Mouse (Mus musculus) G1E (cell line): ENCODE measurements at regions not wholly inside any gene's neighbourhood (a gene's known extent, or its start where the extent isn't known, plus 50 kb on each side); places are given as distances from the start of the nearest gene placed in this dataset.

Experiments used
- ATAC-seq: 2 replicates; pipeline ENCODE4 v1.8.0; 2016; ENCODE audit warnings: mild to moderate bottlenecking; ENCODE audit not compliant: insufficient number of reproducible peaks, poor library complexity, low FRiP score, severe bottlenecking; ENCODE audit errors: extremely low read depth
- DNase-seq: peaks from one replicate; pipeline ENCODE4 v3.0.0; 2012; ENCODE audit warnings: low spot score
- H3K27me3 ChIP-seq: 2 replicates; pipeline ENCODE4 v1.6.1; 2012; ENCODE audit warnings: mild to moderate bottlenecking, low read length, inconsistent platforms; ENCODE audit not compliant: insufficient read depth
- H3K36me3 ChIP-seq: replicated peaks from 2 replicates; pipeline ENCODE3; 2012; ENCODE audit warnings: mild to moderate bottlenecking, inconsistent platforms
- H3K4me1 ChIP-seq: 2 replicates; pipeline ENCODE4 v1.6.1; 2012; ENCODE audit warnings: low read depth, low read length, inconsistent platforms, mixed read lengths; ENCODE audit not compliant: insufficient read depth
- H3K4me3 ChIP-seq: 2 replicates; pipeline ENCODE4 v1.5.1; 2012; ENCODE audit warnings: low read depth, mild to moderate bottlenecking, inconsistent platforms, low read length, moderate library complexity, mixed read lengths
- H3K9me3 ChIP-seq: replicated peaks from 2 replicates; pipeline ENCODE4 v1.6.1; 2012; ENCODE audit warnings: inconsistent platforms
- CTCF ChIP-seq: IDR thresholded peaks from 2 replicates; pipeline ENCODE4 v1.5.1; 2012; ENCODE audit warnings: low read depth, low read length, inconsistent platforms, mixed read lengths
- GATA1 ChIP-seq: IDR thresholded peaks from 2 replicates; pipeline ENCODE4 v1.6.1; 2012; ENCODE audit warnings: borderline replicate concordance, low read length, inconsistent platforms, mixed read lengths
- GATA2 ChIP-seq: IDR thresholded peaks from 2 replicates; pipeline ENCODE4 v1.6.1; 2012; ENCODE audit warnings: low read depth, low read length, inconsistent platforms, borderline replicate concordance
- POLR2AphosphoS5 ChIP-seq: IDR thresholded peaks from 2 replicates; pipeline ENCODE4 v1.6.1; 2012; ENCODE audit warnings: low read depth, low read length, inconsistent platforms; ENCODE audit not compliant: insufficient replicate concordance
- TAL1 ChIP-seq: conservative IDR thresholded peaks from 2 replicates; pipeline ENCODE4 v1.6.1; 2012; ENCODE audit warnings: low read depth, low read length, inconsistent platforms, mixed read lengths

GRCm38 (mm10) chr8:24352322-24352721 is 373.3 kb downstream of the Adam3 start:
- no peak for TF ChIP-seq GATA1
- no peak for TF ChIP-seq CTCF
- no peak for TF ChIP-seq POLR2AphosphoS5
- Histone ChIP-seq H3K4me1 (no peaks in the 10 kb centered on the region), H3K27me3 (no peaks in the 10 kb centered on the region), H3K36me3 (no peaks in the 10 kb centered on the region), H3K4me3 (no peak overlapping the region), H3K9me3 (peaks cover 23% of the 10 kb centered on the region)
- DNase-seq (no peak), ATAC-seq (no peak)

DNA sequence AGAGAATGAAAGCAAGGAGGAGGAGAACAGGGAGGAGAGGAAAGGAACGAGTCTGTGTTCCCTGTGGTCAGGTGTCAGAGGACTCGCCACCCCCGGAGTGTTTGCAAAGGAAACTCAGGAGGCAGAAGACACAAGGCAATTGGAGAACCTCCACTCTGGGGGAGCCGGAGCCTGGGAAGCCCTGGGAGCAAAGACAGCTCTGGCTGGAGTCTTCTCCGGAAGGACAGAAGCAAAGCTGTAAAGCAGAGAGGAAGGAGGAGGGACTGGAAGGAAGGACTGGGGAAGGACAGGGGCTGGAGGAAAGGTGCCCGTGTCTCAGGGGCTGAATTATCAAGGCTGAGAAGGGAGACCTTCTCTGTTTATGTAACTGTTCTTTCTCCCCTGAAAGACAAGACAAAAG is 373.9 kb downstream of the Adam3 start:
- H3K4me1 ChIP-seq = no peaks in the 10 kb centered on the region
- H3K9me3 ChIP-seq = peaks cover 25% of the 10 kb centered on the region
- H3K27me3 ChIP-seq = no peaks in the 10 kb centered on the region
- DNase-seq = no peak
- no peak for ATAC-seq
- no peaks in the 10 kb centered on the region for H3K36me3 ChIP-seq
- no peak overlapping the region for H3K4me3 ChIP-seq
- TF ChIP-seq CTCF = no peak
- TF ChIP-seq TAL1 = no peak
- no peak for TF ChIP-seq POLR2AphosphoS5
- TF ChIP-seq GATA2 = no peak
- TF ChIP-seq GATA1 = no peak

GRCm38 (mm10) chr8:24346390-24347113 is 379.1 kb downstream of the Adam3 start:
- DNase-seq (no peak), ATAC-seq (no peak)
- no peaks in the 10 kb centered on the region for H3K36me3 ChIP-seq
- no peak for TF ChIP-seq GATA1
- TF ChIP-seq CTCF = no peak
- TF ChIP-seq TAL1 = no peak
- TF ChIP-seq GATA2 = no peak
- TF ChIP-seq POLR2AphosphoS5 = no peak
- H3K4me3 ChIP-seq = no peak overlapping the region
- H3K27me3 ChIP-seq = no peaks in the 10 kb centered on the region
- no peaks in the 10 kb centered on the region for H3K4me1 ChIP-seq
- peaks cover 11% of the 10 kb centered on the region for H3K9me3 ChIP-seq

GRCm38 (mm10) chr8:24338694-24339093 is 387.0 kb downstream of the Adam3 start:
- no peak for ATAC-seq
- H3K9me3 ChIP-seq = peaks cover 45% of the 10 kb centered on the region
- no peak for TF ChIP-seq GATA2
- TF ChIP-seq GATA1 = no peak
- TF ChIP-seq TAL1 = no peak
- no peak for TF ChIP-seq POLR2AphosphoS5
- TF ChIP-seq CTCF = no peak
- H3K4me1 ChIP-seq = no peaks in the 10 kb centered on the region
- no peak overlapping the region for H3K4me3 ChIP-seq
- no peaks in the 10 kb centered on the region for H3K36me3 ChIP-seq
- H3K27me3 ChIP-seq = no peaks in the 10 kb centered on the region
- DNase-seq = no peak

GRCm38 (mm10) chr8:24337635-24338034 is 388.0 kb downstream of the Adam3 start:
- Histone ChIP-seq H3K4me1 (no peaks in the 10 kb centered on the region), H3K9me3 (peaks cover 48% of the 10 kb centered on the region), H3K27me3 (no peaks in the 10 kb centered on the region), H3K36me3 (no peaks in the 10 kb centered on the region), H3K4me3 (no peak overlapping the region)
- TF ChIP-seq POLR2AphosphoS5 = no peak
- TF ChIP-seq GATA1 = no peak
- no peak for TF ChIP-seq GATA2
- TF ChIP-seq CTCF = no peak
- no peak for TF ChIP-seq TAL1
- ATAC-seq (no peak), DNase-seq (no peak)

DNA sequence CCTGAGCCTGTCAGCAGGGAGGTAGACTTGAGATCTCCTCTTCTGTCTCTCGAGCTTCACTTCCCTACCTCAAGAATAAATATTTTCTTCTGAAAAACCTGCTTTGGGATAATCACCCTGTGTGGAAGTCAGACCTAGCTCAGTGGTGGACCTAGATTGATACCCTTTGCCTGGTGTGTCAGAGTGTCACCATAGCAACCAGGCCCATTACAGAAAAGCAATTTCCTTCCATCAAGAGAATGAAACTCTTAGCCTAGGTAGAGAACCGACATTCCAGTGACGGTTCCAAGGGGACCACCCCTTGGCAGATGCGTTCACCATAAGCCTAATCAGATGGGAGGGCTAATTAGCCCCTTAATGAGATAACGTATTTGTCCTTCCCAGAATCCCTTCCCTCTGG is 389.9 kb downstream of the Adam3 start:
- Histone ChIP-seq H3K4me3 (no peak overlapping the region), H3K9me3 (peaks cover 48% of the 10 kb centered on the region), H3K27me3 (no peaks in the 10 kb centered on the region), H3K4me1 (no peaks in the 10 kb centered on the region), H3K36me3 (no peaks in the 10 kb centered on the region)
- TF ChIP-seq GATA1 = no peak
- no peak for TF ChIP-seq POLR2AphosphoS5
- TF ChIP-seq CTCF = no peak
- TF ChIP-seq TAL1 = no peak
- no peak for TF ChIP-seq GATA2
- DNase-seq = no peak
- ATAC-seq = no peak
